Mouse (Mus musculus) G1E (cell line): Measurements from ENCODE around the gene Slc26a5. TPM values are rescaled to one million over a fixed set of nuclear protein-coding genes. Genes with fewer than 3 reads are reported as not detected.

Experiments
- ATAC-seq: 2 replicates; pipeline ENCODE4 v1.8.0; 2016; ENCODE audit warnings: mild to moderate bottlenecking; ENCODE audit not compliant: insufficient number of reproducible peaks, poor library complexity, low FRiP score, severe bottlenecking; ENCODE audit errors: extremely low read depth
- DNase-seq: peaks from one replicate; pipeline ENCODE4 v3.0.0; 2012; ENCODE audit warnings: low spot score
- H3K27me3 ChIP-seq: 2 replicates; pipeline ENCODE4 v1.6.1; 2012; ENCODE audit warnings: mild to moderate bottlenecking, low read length, inconsistent platforms; ENCODE audit not compliant: insufficient read depth
- H3K36me3 ChIP-seq: replicated peaks from 2 replicates; pipeline ENCODE3; 2012; ENCODE audit warnings: mild to moderate bottlenecking, inconsistent platforms
- H3K4me1 ChIP-seq: 2 replicates; pipeline ENCODE4 v1.6.1; 2012; ENCODE audit warnings: low read depth, low read length, inconsistent platforms, mixed read lengths; ENCODE audit not compliant: insufficient read depth
- H3K4me3 ChIP-seq: 2 replicates; pipeline ENCODE4 v1.5.1; 2012; ENCODE audit warnings: low read depth, mild to moderate bottlenecking, inconsistent platforms, low read length, moderate library complexity, mixed read lengths
- H3K9me3 ChIP-seq: replicated peaks from 2 replicates; pipeline ENCODE4 v1.6.1; 2012; ENCODE audit warnings: inconsistent platforms
- CTCF ChIP-seq: IDR thresholded peaks from 2 replicates; pipeline ENCODE4 v1.5.1; 2012; ENCODE audit warnings: low read depth, low read length, inconsistent platforms, mixed read lengths
- GATA1 ChIP-seq: IDR thresholded peaks from 2 replicates; pipeline ENCODE4 v1.6.1; 2012; ENCODE audit warnings: borderline replicate concordance, low read length, inconsistent platforms, mixed read lengths
- GATA2 ChIP-seq: IDR thresholded peaks from 2 replicates; pipeline ENCODE4 v1.6.1; 2012; ENCODE audit warnings: low read depth, low read length, inconsistent platforms, borderline replicate concordance
- POLR2AphosphoS5 ChIP-seq: IDR thresholded peaks from 2 replicates; pipeline ENCODE4 v1.6.1; 2012; ENCODE audit warnings: low read depth, low read length, inconsistent platforms; ENCODE audit not compliant: insufficient replicate concordance
- TAL1 ChIP-seq: conservative IDR thresholded peaks from 2 replicates; pipeline ENCODE4 v1.6.1; 2012; ENCODE audit warnings: low read depth, low read length, inconsistent platforms, mixed read lengths
- polyA plus RNA-seq: library from polyadenylated mRNA; stranded (reverse); fragments of >175 nt; gene quantifications from 2 replicates; pipeline ENCODE4 v1.2.3, GENCODE M21; 2012
- total RNA-seq, 2 experiments: library from RNA; stranded (forward) in 1 of 2; stranded (reverse) in 1 of 2; fragments of 200-1000 nt in 1 of 2; fragments of >200 nt in 1 of 2; fragmentation: Nextera tagmentation in 1 of 2; gene quantifications; 2 replicates each; pipeline ENCODE4 v1.2.3; 2014 to 2017

Gene Slc26a5
- total and polyA plus RNA-seq, 3 experiments = not detected

GRCm38 (mm10) chr5:21900891-21901290 is 35.5 kb upstream of the Slc26a5 start:
- H3K4me3 ChIP-seq = no peak overlapping the region
- DNase-seq = no peak
- no peaks in the 10 kb centered on the region for H3K9me3 ChIP-seq
- no peak for ATAC-seq
- no peaks in the 10 kb centered on the region for H3K36me3 ChIP-seq
- TF ChIP-seq POLR2AphosphoS5 (no peak), TAL1 (no peak), GATA2 (no peak)
- H3K27me3 ChIP-seq = peaks cover 6% of the 10 kb centered on the region; the same call in 1 of the 2 replicates
- H3K4me1 ChIP-seq = no peaks in the 10 kb centered on the region

GRCm38 (mm10) chr5:21898875-21899274 is 33.5 kb upstream of the Slc26a5 start:
- Histone ChIP-seq H3K27me3 (peaks cover 6% of the 10 kb centered on the region; the same call in 1 of the 2 replicates), H3K9me3 (no peaks in the 10 kb centered on the region), H3K36me3 (no peaks in the 10 kb centered on the region), H3K4me3 (no peak overlapping the region), H3K4me1 (no peaks in the 10 kb centered on the region)
- no peak for ATAC-seq
- no peak for TF ChIP-seq TAL1
- no peak for DNase-seq

- H3K4me3 ChIP-seq = no peak overlapping the region
- DNase-seq = no peak
Measured at GRCm38 (mm10) chr5:21896586-21896985, 31.2 kb upstream of the Slc26a5 start.

GRCm38 (mm10) chr5:21894168-21894567 is 28.8 kb upstream of the Slc26a5 start:
- ATAC-seq (no peak), DNase-seq (no peak)
- no peak overlapping the region for H3K4me3 ChIP-seq
- TF ChIP-seq POLR2AphosphoS5 (no peak), TAL1 (no peak), GATA1 (no peak), CTCF (no peak), GATA2 (no peak)
- H3K27me3 ChIP-seq = peaks cover 2% of the 10 kb centered on the region; the same call in 1 of the 2 replicates
- H3K36me3 ChIP-seq = no peaks in the 10 kb centered on the region
- no peaks in the 10 kb centered on the region for H3K4me1 ChIP-seq
- H3K9me3 ChIP-seq = no peaks in the 10 kb centered on the region

More at GRCm38 (mm10) chr5:21896586-21896985, 31.2 kb upstream of the Slc26a5 start:
- no peak for TF ChIP-seq CTCF
- TF ChIP-seq POLR2AphosphoS5 = no peak
- TF ChIP-seq TAL1 = no peak
- TF ChIP-seq GATA2 = no peak
- TF ChIP-seq GATA1 = no peak
- no peak for ATAC-seq
- H3K9me3 ChIP-seq = no peaks in the 10 kb centered on the region
- peaks cover 4% of the 10 kb centered on the region; the same call in 1 of the 2 replicates for H3K27me3 ChIP-seq
- H3K4me1 ChIP-seq = no peaks in the 10 kb centered on the region
- H3K36me3 ChIP-seq = no peaks in the 10 kb centered on the region

- H3K9me3 ChIP-seq = no peaks in the 10 kb centered on the region
- TF ChIP-seq CTCF = no peak
- no peaks in the 10 kb centered on the region for H3K36me3 ChIP-seq
- no peaks in the 10 kb centered on the region for H3K27me3 ChIP-seq
- ATAC-seq (no peak), DNase-seq (no peak)
- no peaks in the 10 kb centered on the region for H3K4me1 ChIP-seq
- H3K4me3 ChIP-seq = no peak overlapping the region
Measured at GRCm38 (mm10) chr5:21866750-21867149, 1.3 kb upstream of the Slc26a5 start.

GRCm38 (mm10) chr5:21866311-21866712 is 908 bp upstream of the Slc26a5 start:
- no peaks in the 10 kb centered on the region for H3K36me3 ChIP-seq
- ATAC-seq (no peak), DNase-seq (no peak)
- no peaks in the 10 kb centered on the region for H3K9me3 ChIP-seq
- H3K27me3 ChIP-seq = no peaks in the 10 kb centered on the region
- H3K4me3 ChIP-seq = no peak overlapping the region
- TF ChIP-seq GATA2 (no peak), TAL1 (no peak), POLR2AphosphoS5 (no peak), CTCF (no peak), GATA1 (no peak)
- no peaks in the 10 kb centered on the region for H3K4me1 ChIP-seq

GRCm38 (mm10) chr5:21858653-21859052 is 6.8 kb downstream of the Slc26a5 start:
- Histone ChIP-seq H3K4me3 (no peak overlapping the region), H3K4me1 (no peaks in the 10 kb centered on the region), H3K9me3 (no peaks in the 10 kb centered on the region), H3K27me3 (peaks cover 5% of the 10 kb centered on the region; the same call in 1 of the 2 replicates), H3K36me3 (no peaks in the 10 kb centered on the region)
- DNase-seq = no peak
- no peak for ATAC-seq
- TF ChIP-seq CTCF (no peak), GATA2 (no peak), GATA1 (no peak)
